Mouse (Mus musculus) megakaryocyte, embryonic 14.5 days (primary cell): ENCODE results near the gene Gas2l3. TPM values are rescaled to one million over a fixed set of nuclear protein-coding genes. Genes with fewer than 3 reads are reported as not detected.

Source experiments
- H3K27me3 ChIP-seq: replicated peaks from 2 replicates; pipeline ENCODE3; 2012; ENCODE audit warnings: inconsistent platforms
- H3K36me3 ChIP-seq: replicated peaks from 2 replicates; pipeline ENCODE3; 2012; ENCODE audit warnings: low read length, inconsistent platforms, mixed read lengths
- H3K4me1 ChIP-seq: 2 replicates; pipeline ENCODE4 v1.6.1; 2012; ENCODE audit warnings: inconsistent platforms
- H3K4me3 ChIP-seq: replicated peaks from 2 replicates; pipeline ENCODE3; 2012; ENCODE audit warnings: moderate library complexity, mild to moderate bottlenecking, inconsistent platforms
- H3K9me3 ChIP-seq: 2 replicates; pipeline ENCODE4 v1.6.1; 2012; ENCODE audit warnings: inconsistent platforms
- FLI1 ChIP-seq: IDR thresholded peaks from 2 replicates; pipeline ENCODE4 v1.6.1; 2012; ENCODE audit warnings: low read length, inconsistent platforms, mixed read lengths
- GATA1 ChIP-seq: IDR thresholded peaks from 3 replicates; pipeline ENCODE4 v1.6.1; 2012; ENCODE audit warnings: mixed read lengths, low read length, inconsistent platforms, borderline replicate concordance
- polyA plus RNA-seq: library from polyadenylated mRNA; stranded (reverse); fragments of >175 nt; gene quantifications from 2 replicates; pipeline ENCODE4 v1.2.3, GENCODE M21; 2012; ENCODE audit warnings: low replicate concordance; ENCODE audit not compliant: insufficient read depth

Gene Gas2l3
- polyA plus RNA-seq, 1 experiment = 0.20 TPM

GRCm38 (mm10) chr10:89478766-89479165 lies 35.0 kb upstream of the Gas2l3 start:
- Histone ChIP-seq H3K4me3 (no peak overlapping the region), H3K4me1 (peaks cover 11% of the 10 kb centered on the region), H3K9me3 (no peaks in the 10 kb centered on the region), H3K27me3 (no peaks in the 10 kb centered on the region), H3K36me3 (no peaks in the 10 kb centered on the region)
- TF ChIP-seq FLI1 (no peak), GATA1 (no peak)

DNA sequence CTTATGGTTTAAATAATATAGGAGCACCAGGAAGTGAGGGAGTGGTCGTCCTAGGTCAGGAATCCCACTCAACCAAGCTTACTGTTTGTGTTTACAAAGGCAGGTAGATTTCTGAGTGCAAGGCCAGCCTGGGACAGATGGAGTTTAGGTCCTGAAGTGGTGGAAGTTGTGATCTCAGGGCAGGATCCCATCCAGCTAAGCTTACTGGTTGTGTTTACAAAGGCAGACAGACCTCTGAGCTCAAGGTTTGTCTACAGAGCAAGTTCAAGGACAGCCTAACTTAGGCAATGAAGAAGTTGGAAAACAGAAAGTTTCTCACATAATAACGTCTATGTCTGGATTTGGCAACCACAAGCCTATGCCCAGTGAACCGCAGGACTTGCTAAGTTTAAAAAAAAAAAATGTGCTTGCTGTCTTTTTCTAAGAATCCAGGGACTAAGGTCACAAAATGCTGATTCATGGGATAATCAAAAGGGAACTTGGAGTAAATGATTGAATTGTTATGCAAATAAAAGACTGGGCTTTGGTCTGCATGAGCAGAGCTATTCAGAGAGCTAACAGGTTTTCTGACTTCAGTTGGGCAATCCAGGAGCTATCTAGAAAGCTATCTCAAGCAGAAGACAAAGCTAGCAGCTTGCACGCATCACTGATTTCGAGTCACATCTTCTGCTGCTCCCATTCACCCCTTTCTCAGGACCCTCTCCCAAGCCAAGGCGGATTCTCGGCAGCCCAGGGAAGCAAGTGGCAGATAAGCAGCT lies 27.0 kb upstream of the Gas2l3 start:
- Histone ChIP-seq H3K4me1 (peaks cover 16% of the 10 kb centered on the region), H3K36me3 (peaks cover 9% of the 10 kb centered on the region), H3K9me3 (peaks cover 8% of the 10 kb centered on the region), H3K4me3 (no peak overlapping the region), H3K27me3 (no peaks in the 10 kb centered on the region)
- TF ChIP-seq GATA1 (no peak), FLI1 (no peak)

GRCm38 (mm10) chr10:89464760-89465405 lies 21.1 kb upstream of the Gas2l3 start:
- H3K4me3 ChIP-seq = no peak overlapping the region
- TF ChIP-seq GATA1 (no peak), FLI1 (no peak)
- H3K27me3 ChIP-seq = no peaks in the 10 kb centered on the region
- H3K4me1 ChIP-seq = peaks cover 51% of the 10 kb centered on the region
- peaks cover 2% of the 10 kb centered on the region for H3K9me3 ChIP-seq
- H3K36me3 ChIP-seq = peaks cover 3% of the 10 kb centered on the region

GRCm38 (mm10) chr10:89462890-89463289 lies 19.1 kb upstream of the Gas2l3 start:
- no peak for TF ChIP-seq GATA1
- Histone ChIP-seq H3K4me1 (peaks cover 71% of the 10 kb centered on the region), H3K27me3 (no peaks in the 10 kb centered on the region), H3K4me3 (no peak overlapping the region), H3K36me3 (no peaks in the 10 kb centered on the region), H3K9me3 (no peaks in the 10 kb centered on the region)

GRCm38 (mm10) chr10:89461856-89462507 lies 18.2 kb upstream of the Gas2l3 start:
- H3K9me3 ChIP-seq = no peaks in the 10 kb centered on the region
- no peak for TF ChIP-seq FLI1
- no peak for TF ChIP-seq GATA1
- H3K4me3 ChIP-seq = peak overlapping the region; percentile 80
- H3K4me1 ChIP-seq = peaks cover 79% of the 10 kb centered on the region
- H3K27me3 ChIP-seq = no peaks in the 10 kb centered on the region
- no peaks in the 10 kb centered on the region for H3K36me3 ChIP-seq

- TF ChIP-seq FLI1 (no peak), GATA1 (no peak)
- Histone ChIP-seq H3K27me3 (no peaks in the 10 kb centered on the region), H3K9me3 (no peaks in the 10 kb centered on the region), H3K4me1 (peaks cover 86% of the 10 kb centered on the region), H3K36me3 (no peaks in the 10 kb centered on the region), H3K4me3 (no peak overlapping the region)
Observed at GRCm38 (mm10) chr10:89460972-89461371, 17.2 kb upstream of the Gas2l3 start.

DNA sequence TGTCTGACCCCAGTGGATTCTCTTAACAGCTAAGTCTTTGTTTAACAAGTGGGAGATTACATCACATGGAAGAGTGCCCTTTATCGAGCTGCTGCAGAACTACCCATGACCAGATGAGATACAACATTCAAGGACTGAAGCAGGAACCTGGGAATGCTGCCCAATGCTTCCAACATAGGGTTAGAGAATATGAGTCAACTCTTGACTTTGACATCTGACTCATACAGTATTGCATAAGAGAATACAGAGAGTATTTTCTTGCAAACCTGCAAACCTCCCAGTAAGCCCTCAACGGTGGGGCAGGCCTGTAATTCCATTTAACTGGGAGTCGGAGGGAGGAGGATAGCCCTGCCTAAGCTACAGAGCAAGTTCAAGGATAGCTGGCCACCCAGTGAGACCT lies 15.0 kb upstream of the Gas2l3 start:
- H3K4me1 ChIP-seq = peaks cover 85% of the 10 kb centered on the region
- TF ChIP-seq FLI1 = no peak
- no peak for TF ChIP-seq GATA1
- H3K27me3 ChIP-seq = no peaks in the 10 kb centered on the region

GRCm38 (mm10) chr10:89453794-89454193 lies 10.0 kb upstream of the Gas2l3 start:
- H3K36me3 ChIP-seq = peaks cover 1% of the 10 kb centered on the region
- H3K9me3 ChIP-seq = no peaks in the 10 kb centered on the region
- peaks cover 89% of the 10 kb centered on the region for H3K4me1 ChIP-seq
- TF ChIP-seq GATA1 (no peak), FLI1 (no peak)
- no peaks in the 10 kb centered on the region for H3K27me3 ChIP-seq
- H3K4me3 ChIP-seq = peak overlapping the region; percentile 87

More for the DNA sequence above, 15.0 kb upstream of the Gas2l3 start:
- no peaks in the 10 kb centered on the region for H3K9me3 ChIP-seq
- no peak overlapping the region for H3K4me3 ChIP-seq
- H3K36me3 ChIP-seq = no peaks in the 10 kb centered on the region

DNA sequence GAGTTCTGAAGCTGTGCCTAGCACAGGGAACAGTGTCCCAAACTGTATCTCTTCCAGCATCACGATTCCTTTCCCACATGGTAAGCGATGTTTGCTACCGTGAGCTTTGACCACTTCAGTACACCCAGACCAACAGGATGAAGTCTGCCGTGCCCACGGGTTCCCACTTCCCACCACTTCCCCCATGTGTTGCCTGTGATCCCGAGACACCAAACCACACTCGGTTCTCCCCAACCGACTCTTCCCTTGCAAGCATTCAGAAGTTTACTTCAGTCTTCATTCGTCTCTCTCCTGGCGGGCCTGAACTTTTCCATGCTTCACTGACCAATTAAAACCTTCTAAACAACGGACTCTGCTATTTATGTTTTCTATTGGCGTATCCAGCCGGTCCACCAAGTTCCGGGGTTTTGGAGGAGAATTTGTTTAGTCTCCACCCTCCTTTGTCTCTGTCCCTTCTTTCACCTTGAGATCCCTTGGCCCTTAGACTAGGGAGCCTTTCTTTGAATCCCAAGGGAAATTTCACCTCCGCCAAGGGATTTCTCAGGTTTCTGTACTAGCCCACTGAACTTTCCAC lies 9.4 kb upstream of the Gas2l3 start:
- Histone ChIP-seq H3K4me1 (peaks cover 83% of the 10 kb centered on the region), H3K9me3 (peaks cover 4% of the 10 kb centered on the region), H3K4me3 (peak overlapping the region; percentile 87), H3K36me3 (peaks cover 6% of the 10 kb centered on the region), H3K27me3 (no peaks in the 10 kb centered on the region)
- TF ChIP-seq GATA1 (no peak; the same call in 2 of the 3 replicates), FLI1 (peak; percentile 76)

- Histone ChIP-seq H3K4me1 (peaks cover 67% of the 10 kb centered on the region), H3K36me3 (peaks cover 6% of the 10 kb centered on the region), H3K4me3 (no peak overlapping the region), H3K9me3 (peaks cover 4% of the 10 kb centered on the region), H3K27me3 (no peaks in the 10 kb centered on the region)
- no peak for TF ChIP-seq GATA1
- no peak for TF ChIP-seq FLI1
Observed at GRCm38 (mm10) chr10:89450411-89450810, 6.6 kb upstream of the Gas2l3 start.
